Mouse (Mus musculus) CH12.LX (cell line): ENCODE data around the gene Ifi203. TPM values are rescaled to one million over a fixed set of nuclear protein-coding genes. Genes with fewer than 3 reads are reported as not detected.
A peak's percentile ranks its signal among the peaks of the same experiment; 100 is the strongest.
"Not testable (repeated sequence)": the region's sequence is repeated elsewhere in the genome, so short reads cannot be mapped to it uniquely, and the experiment has no call there.

Experiments
- DNase-seq: peaks from one replicate; pipeline ENCODE4 v3.0.0-alpha.2; 2013; ENCODE audit errors: extremely low read depth
- H3K27ac ChIP-seq: 2 replicates; pipeline ENCODE4 v1.5.1; 2012; ENCODE audit warnings: low read depth, mild to moderate bottlenecking, control low read depth, moderate library complexity; ENCODE audit not compliant: insufficient read depth
- H3K27me3 ChIP-seq: replicated peaks from 2 replicates; pipeline ENCODE3; 2012; ENCODE audit warnings: inconsistent platforms
- H3K36me3 ChIP-seq, 2 experiments: replicated peaks in 1 of 2; 2 replicates each; pipeline versions ENCODE3 to v1.6.1; 2012; ENCODE audit warnings: inconsistent platforms in 1 of 2, low read length in 1 of 2, mild to moderate bottlenecking in 1 of 2, mixed read lengths in 1 of 2, moderate library complexity in 1 of 2; ENCODE audit not compliant: control insufficient read depth in 1 of 2, insufficient read depth in 1 of 2
- H3K4me1 ChIP-seq, 2 experiments: 2 replicates each; pipeline ENCODE4 v1.6.1; 2012; ENCODE audit warnings: inconsistent platforms in 1 of 2, moderate library complexity in 1 of 2; ENCODE audit not compliant: insufficient read depth in 2 of 2, control insufficient read depth in 1 of 2
- H3K4me2 ChIP-seq: 2 replicates; pipeline ENCODE4 v1.6.1; 2012; ENCODE audit warnings: low read depth, mild to moderate bottlenecking, control low read depth; ENCODE audit not compliant: poor library complexity, insufficient read depth, severe bottlenecking
- H3K4me3 ChIP-seq, 3 experiments: fragments of 150-350 bp in 1 of 3; sonication (generic) in 1 of 3; replicated peaks in 1 of 3; 2 replicates each; pipeline versions ENCODE3 to v1.5.1; 2011 to 2012; ENCODE audit warnings: low read depth in 2 of 3, low read length in 2 of 3, mild to moderate bottlenecking in 2 of 3, moderate library complexity in 2 of 3, control low read depth in 1 of 3, improper control_type of control experiment in 1 of 3, inconsistent platforms in 1 of 3, mixed read lengths in 1 of 3; ENCODE audit not compliant: poor library complexity in 1 of 3
- H3K79me2 ChIP-seq: replicated peaks from 2 replicates; pipeline ENCODE4 v1.6.1; 2012; ENCODE audit warnings: mild to moderate bottlenecking, moderate library complexity; ENCODE audit not compliant: control insufficient read depth, poor library complexity, insufficient read depth, severe bottlenecking; ENCODE audit errors: extremely low read depth
- H3K9ac ChIP-seq: 2 replicates; pipeline ENCODE4 v1.6.1; 2012; ENCODE audit warnings: low read depth, mild to moderate bottlenecking, control low read depth, moderate library complexity; ENCODE audit not compliant: insufficient read depth
- H3K9me3 ChIP-seq: replicated peaks from 2 replicates; pipeline ENCODE3; 2012; ENCODE audit warnings: low read length, inconsistent platforms, mixed read lengths
- EP300 ChIP-seq: IDR thresholded peaks from 2 replicates; pipeline ENCODE4 v1.6.1; 2011; ENCODE audit warnings: low read length, improper control_type of control experiment
- IRF4 ChIP-seq: IDR thresholded peaks from 2 replicates; pipeline ENCODE4 v1.6.1; 2014; ENCODE audit warnings: low read depth, mild to moderate bottlenecking, inconsistent platforms, low read length, improper control_type of control experiment
- MYC ChIP-seq: IDR thresholded peaks from 2 replicates; pipeline ENCODE4 v1.6.1; 2011; ENCODE audit warnings: low read depth, mild to moderate bottlenecking, improper control_type of control experiment, low read length
- TBP ChIP-seq: conservative IDR thresholded peaks from 2 replicates; pipeline ENCODE4 v1.6.1; 2011; ENCODE audit warnings: low read depth, low read length, improper control_type of control experiment
- TCF12 ChIP-seq: IDR thresholded peaks from 2 replicates; pipeline ENCODE4 v1.6.1; 2014; ENCODE audit warnings: low read depth, mild to moderate bottlenecking, inconsistent platforms, low read length, improper control_type of control experiment
- dilution Hi-C: fragments of 300-500 bp; cut with MboI; formaldehyde crosslinking; loops from 2 replicates; pipeline ENCODE4 v1.14.3; 2020; ENCODE audit warnings: low sequenced_read_pairs; ENCODE audit not compliant: extremely low pct_unique_long_range_greater_than_20kb, extremely low pct_ligation_motif_present
- in situ Hi-C: fragments of 300-500 bp; cut with MboI; formaldehyde crosslinking; loops from 3 replicates; pipeline ENCODE4 v1.14.3; 2019; ENCODE audit warnings: low sequenced_read_pairs, low pct_ligation_motif_present, low pct_unique_long_range_greater_than_20kb, mixed read lengths
- polyA plus RNA-seq: library from polyadenylated mRNA; unstranded; fragments of >175 nt; gene quantifications from 2 replicates; pipeline ENCODE4 v1.2.1, GENCODE M21; 2012; ENCODE audit warnings: low read depth; ENCODE audit not compliant: insufficient read length
- total RNA-seq, 2 experiments: library from RNA; depleted of rRNA; stranded (reverse); fragments of 300-350 nt in 1 of 2; fragments of >200 nt in 1 of 2; gene quantifications; 2 replicates each; pipeline ENCODE4 v1.2.3; 2012 to 2014

Ifi203 gene
- total and polyA plus RNA-seq, 3 experiments: 14.2 to 36.5 (median 27.5) TPM

DNA sequence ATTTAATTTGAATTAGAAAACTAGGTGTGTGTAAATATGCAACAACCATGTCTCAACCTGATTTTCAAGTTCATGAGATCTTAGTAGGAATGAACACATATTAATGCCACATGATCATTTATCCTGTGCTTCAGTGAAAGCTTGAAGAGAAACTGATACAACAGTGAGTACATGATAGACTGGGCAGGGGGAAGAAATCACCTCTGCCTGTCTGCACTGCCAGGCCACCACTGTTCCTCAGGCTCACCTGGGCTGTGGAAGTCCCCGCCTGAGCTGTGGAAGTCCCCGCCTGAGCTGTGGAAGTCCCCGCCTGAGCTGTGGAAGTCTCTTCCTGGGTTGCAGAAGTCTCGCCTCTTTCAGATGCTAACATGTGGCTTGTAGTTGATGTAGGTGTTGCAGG is 36.6 kb downstream of the Ifi203 start:
- Histone ChIP-seq H3K27ac (peak overlapping the region; percentile 36; the same call in 1 of the 2 replicates), H3K4me1 (peaks cover 0 to 20% of the 10 kb centered on the region in 2 experiments; a peak in 1 of 4 replicates)
- H3K36me3 ChIP-seq, H3K4me3 ChIP-seq, H3K27me3 ChIP-seq, H3K9me3 ChIP-seq, in situ Hi-C loops, dilution Hi-C loops, H3K9ac ChIP-seq, H3K79me2 ChIP-seq, H3K4me2 ChIP-seq: not testable (repeated sequence)
- TF ChIP-seq MYC (0 out of 2 replicates have a peak, but pooled peaks have one; percentile 9), TBP (0 out of 2 replicates have a peak, but pooled peaks have one; percentile 29), EP300 (peak; percentile 44), IRF4 (peak; percentile 33; the same call in 1 of the 2 replicates), TCF12 (peak; percentile 54; the same call in 1 of the 2 replicates)
- peak; percentile 44 for DNase-seq

DNA sequence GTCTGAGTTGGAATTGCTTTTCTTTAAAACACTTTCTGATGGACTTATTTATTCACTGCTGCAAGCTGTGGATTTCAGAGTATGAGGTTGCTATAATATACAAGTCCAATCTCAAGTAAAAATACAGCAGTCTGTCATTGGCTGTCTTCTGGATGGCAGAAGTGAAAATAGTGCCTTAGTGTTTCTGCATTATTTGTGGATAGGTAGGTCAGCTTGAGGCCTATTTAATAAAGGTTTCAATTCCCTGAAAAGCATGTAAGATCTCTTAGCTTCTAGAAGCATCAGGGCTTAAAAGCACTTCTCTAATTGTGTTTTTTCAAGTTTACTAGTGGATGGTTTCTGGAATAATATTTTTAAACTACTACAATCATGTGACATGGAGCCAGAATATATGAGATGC is 52.7 kb downstream of the Ifi203 start:
- H3K36me3 ChIP-seq, H3K9ac ChIP-seq, in situ Hi-C loops, DNase-seq, H3K4me1 ChIP-seq, H3K9me3 ChIP-seq, H3K27me3 ChIP-seq, H3K79me2 ChIP-seq, dilution Hi-C loops, H3K4me3 ChIP-seq, H3K4me2 ChIP-seq, H3K27ac ChIP-seq: not testable (repeated sequence)

DNA sequence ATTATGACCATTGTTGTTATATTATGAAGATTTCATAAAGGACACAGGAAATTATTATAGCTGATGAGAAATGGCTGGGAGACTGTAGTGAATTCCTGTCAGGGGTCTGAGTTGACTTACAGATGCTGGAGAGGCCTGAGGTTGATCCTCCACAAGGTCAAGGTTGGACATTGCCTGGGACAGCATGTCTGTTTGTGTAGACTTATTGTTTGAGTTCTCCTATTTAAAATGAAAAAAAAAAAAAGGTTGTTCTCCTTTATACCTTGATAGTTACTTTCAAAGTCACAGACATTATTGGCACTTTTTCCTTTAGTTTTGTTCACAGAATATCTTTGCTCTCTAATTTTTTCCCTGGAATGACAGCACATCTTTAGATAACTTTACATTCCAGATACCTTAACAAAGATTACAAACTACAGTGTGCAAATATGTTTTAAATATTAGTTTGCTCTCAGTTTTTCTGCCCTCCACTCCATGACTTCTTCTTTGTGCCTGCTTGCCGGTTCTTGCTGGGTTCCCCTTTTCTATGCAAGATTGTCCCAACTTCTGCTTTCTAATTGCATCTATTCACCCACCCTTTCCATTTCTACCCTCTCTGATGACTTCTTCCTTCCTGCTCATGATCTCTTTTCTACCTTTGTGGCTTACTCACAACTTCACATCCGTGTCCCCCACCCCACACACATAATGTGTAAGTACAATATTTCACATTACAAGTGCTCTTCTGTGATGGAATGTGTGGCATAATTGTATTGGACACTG is 55.3 kb downstream of the Ifi203 start:
- H3K27me3 ChIP-seq, H3K4me2 ChIP-seq, H3K9ac ChIP-seq, H3K79me2 ChIP-seq, DNase-seq, H3K4me3 ChIP-seq, H3K36me3 ChIP-seq, H3K4me1 ChIP-seq, H3K27ac ChIP-seq, dilution Hi-C loops, H3K9me3 ChIP-seq, in situ Hi-C loops: not testable (repeated sequence)
